Mouse (Mus musculus): Measurements from ENCODE around the gene Hgfac. TPM values are rescaled to one million over a fixed set of nuclear protein-coding genes. Genes with fewer than 3 reads are reported as not detected.
A peak's percentile ranks its signal among the peaks of the same experiment; 100 is the strongest.

The Hgfac gene
- 0.48 and 1.9 TPM in 2 replicates for polyA plus RNA-seq (2015; fragmentation: Nextera tagmentation; extraction: Ambion mirVana)

DNA sequence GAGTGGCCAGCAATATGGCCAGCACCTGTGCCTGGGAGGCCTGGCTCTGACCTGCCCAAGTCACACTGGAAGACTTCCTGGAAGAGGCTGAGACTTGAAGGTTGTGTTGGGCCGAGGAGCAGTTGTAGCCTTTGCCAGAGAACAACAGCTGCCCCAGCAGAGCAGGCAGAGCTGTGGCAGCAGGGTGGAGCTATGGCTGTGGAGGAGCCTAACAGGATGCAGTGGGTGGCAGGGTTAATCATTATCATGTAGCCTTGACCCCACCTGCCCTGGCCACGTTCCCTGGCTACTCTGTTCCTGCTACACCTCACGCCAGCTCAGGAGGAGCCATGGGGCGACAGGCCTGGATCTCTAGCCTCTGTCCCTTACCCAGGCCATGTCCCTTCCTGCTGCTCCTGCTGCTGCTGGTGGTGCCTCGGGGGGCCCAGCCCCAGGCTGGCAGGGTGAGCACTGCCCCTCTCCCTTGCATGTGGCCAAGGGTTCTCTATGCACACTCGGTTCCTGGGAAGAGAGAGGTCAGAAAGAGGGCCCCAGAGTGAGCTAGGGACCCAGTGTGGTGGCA, at the start of gene Hgfac:
Gene Hgfac, plus strand, starts transcription at position 242 of the 562 bp plus-strand sequence.
- H3K9ac ChIP-seq = no peak within 1 kb of the TSS
- H3K9me3 ChIP-seq (replicated peaks) = no peaks in the 10 kb centered on the region
- WGBS = 45% methylated on average over 6 of the region's 6 CpGs
- no peak for ATAC-seq (replicated peaks; ENCODE audit: insufficient number of reproducible peaks, insufficient read depth, low FRiP score, low read depth)
- no peak within 1 kb of the TSS for H3K4me3 ChIP-seq
- no peak within 1 kb of the TSS for H3K4me2 ChIP-seq
- no peaks in the 10 kb centered on the region for H3K36me3 ChIP-seq
- no peaks in the 10 kb centered on the region for H3K27me3 ChIP-seq
- no peak within 1 kb of the TSS for H3K27ac ChIP-seq
- H3K4me1 ChIP-seq (replicated peaks) = peaks cover 4% of the 10 kb centered on the region; the same call in 1 of the 2 replicates

DNA sequence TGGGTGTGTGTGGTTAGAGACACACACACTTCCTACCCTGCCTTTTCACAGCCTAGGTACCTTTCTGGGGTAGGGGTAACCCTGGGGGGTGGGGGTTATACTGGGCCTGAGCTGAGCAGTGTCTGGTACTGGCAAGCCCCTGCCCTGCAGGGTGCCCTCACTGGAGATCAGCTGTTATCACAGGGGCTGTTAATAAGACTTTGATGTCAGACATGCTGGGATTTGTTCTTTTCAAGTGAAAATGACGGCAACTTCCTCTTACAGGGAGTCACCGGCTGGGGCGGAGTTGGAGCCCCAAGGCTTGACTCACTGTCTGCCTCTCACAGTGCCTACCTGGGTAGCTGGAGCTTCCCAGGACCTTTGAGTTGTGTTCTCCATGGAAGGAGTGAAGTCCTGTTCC, 42.6 kb upstream of the Hgfac start:
- no peaks in the 10 kb centered on the region for H3K36me3 ChIP-seq
- WGBS = 34% methylated on average over 3 of the region's 3 CpGs
- H3K27ac ChIP-seq = no peak overlapping the region; the same call in 1 of the 2 replicates
- H3K9me3 ChIP-seq (replicated peaks) = no peaks in the 10 kb centered on the region
- no peaks in the 10 kb centered on the region for H3K27me3 ChIP-seq
- no peak for ATAC-seq (replicated peaks; ENCODE audit: insufficient number of reproducible peaks, insufficient read depth, low FRiP score, low read depth)
- H3K4me1 ChIP-seq (replicated peaks) = peaks cover 19% of the 10 kb centered on the region
- no peak overlapping the region for H3K4me2 ChIP-seq
- no peak overlapping the region for H3K9ac ChIP-seq
- H3K4me3 ChIP-seq = no peak overlapping the region

DNA sequence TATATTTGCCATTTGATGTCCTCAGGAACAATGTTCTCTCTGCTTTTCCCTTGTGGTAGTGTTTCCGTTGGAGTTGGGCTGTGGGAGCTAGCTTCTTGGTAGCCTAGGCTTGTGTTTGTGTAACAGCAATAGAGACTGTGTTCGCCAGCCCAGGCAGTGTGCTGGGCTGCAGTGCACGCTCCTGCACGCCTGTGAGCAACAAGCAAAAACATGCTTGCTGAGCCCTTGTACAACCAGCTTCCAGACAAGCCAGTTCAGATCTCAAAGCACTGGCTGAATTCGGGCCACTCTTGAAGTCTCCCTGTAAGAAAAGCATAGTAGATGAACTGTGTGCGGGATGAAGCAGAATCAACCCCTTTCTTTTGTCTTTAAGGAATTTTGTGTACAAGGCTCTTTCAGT, 42.0 kb upstream of the Hgfac start:
- no peaks in the 10 kb centered on the region for H3K36me3 ChIP-seq
- H3K4me1 ChIP-seq (replicated peaks) = peaks cover 22% of the 10 kb centered on the region
- no peak overlapping the region for H3K4me3 ChIP-seq
- H3K9ac ChIP-seq = no peak overlapping the region
- H3K27ac ChIP-seq = no peak overlapping the region
- WGBS = 80% methylated on average over 6 of the region's 6 CpGs
- ATAC-seq (replicated peaks; ENCODE audit: insufficient number of reproducible peaks, insufficient read depth, low FRiP score, low read depth) = no peak
- no peaks in the 10 kb centered on the region for H3K27me3 ChIP-seq
- no peak overlapping the region for H3K4me2 ChIP-seq
- H3K9me3 ChIP-seq (replicated peaks) = no peaks in the 10 kb centered on the region

DNA sequence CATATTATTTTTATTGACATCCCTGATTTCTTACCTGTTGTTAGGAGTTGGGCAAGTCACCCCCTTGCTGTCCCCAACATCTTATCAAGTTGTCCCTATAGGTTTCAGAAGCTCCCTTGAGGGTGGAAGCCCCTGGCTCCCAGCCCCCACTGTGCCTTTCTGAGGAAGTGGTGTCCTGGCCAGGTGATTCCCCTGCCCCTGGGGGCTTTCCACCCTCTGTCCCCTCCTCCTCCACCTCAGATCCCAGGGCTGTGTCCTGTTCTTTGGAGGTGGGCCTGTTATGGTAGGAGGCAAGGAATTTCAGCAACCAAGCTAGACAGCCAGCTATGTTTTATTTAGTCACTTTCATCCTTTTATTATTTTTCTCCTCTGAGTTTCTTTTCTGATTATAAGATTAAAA, 41.0 kb upstream of the Hgfac start:
- Histone ChIP-seq H3K9ac (no peak overlapping the region), H3K4me1 (replicated peaks) (peaks cover 23% of the 10 kb centered on the region), H3K36me3 (no peaks in the 10 kb centered on the region), H3K27me3 (no peaks in the 10 kb centered on the region), H3K9me3 (replicated peaks) (no peaks in the 10 kb centered on the region), H3K4me3 (no peak overlapping the region), H3K27ac (no peak overlapping the region), H3K4me2 (no peak overlapping the region)
- no peak for ATAC-seq (replicated peaks; ENCODE audit: insufficient number of reproducible peaks, insufficient read depth, low FRiP score, low read depth)

DNA sequence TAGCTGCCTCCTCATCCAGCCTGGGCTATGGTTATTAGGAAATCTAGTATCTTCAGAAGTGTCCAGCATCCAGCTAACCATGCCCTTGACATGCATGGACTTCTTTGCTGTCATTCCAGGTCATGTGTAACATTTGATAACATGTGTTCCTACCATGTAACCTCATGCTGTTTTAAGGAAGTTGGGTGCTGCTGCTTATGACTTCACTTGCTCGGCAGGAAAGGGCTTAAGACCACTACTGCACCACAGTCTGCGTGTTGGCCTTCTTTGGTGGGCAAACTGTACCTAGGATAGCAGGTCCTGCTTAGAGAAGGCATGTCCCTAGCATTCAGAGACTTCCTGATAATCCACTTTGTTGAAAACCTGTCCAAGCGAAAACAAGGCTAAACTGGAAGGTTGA, 40.2 kb upstream of the Hgfac start:
- no peaks in the 10 kb centered on the region for H3K36me3 ChIP-seq
- ATAC-seq (replicated peaks; ENCODE audit: insufficient number of reproducible peaks, insufficient read depth, low FRiP score, low read depth) = no peak
- no peaks in the 10 kb centered on the region for H3K9me3 ChIP-seq (replicated peaks)
- no peak overlapping the region for H3K27ac ChIP-seq
- H3K27me3 ChIP-seq = no peaks in the 10 kb centered on the region
- peaks cover 23% of the 10 kb centered on the region for H3K4me1 ChIP-seq (replicated peaks)
- no peak overlapping the region for H3K4me3 ChIP-seq
- H3K9ac ChIP-seq = no peak overlapping the region
- H3K4me2 ChIP-seq = no peak overlapping the region
- 70% methylated on average over 3 of the region's 3 CpGs for WGBS

DNA sequence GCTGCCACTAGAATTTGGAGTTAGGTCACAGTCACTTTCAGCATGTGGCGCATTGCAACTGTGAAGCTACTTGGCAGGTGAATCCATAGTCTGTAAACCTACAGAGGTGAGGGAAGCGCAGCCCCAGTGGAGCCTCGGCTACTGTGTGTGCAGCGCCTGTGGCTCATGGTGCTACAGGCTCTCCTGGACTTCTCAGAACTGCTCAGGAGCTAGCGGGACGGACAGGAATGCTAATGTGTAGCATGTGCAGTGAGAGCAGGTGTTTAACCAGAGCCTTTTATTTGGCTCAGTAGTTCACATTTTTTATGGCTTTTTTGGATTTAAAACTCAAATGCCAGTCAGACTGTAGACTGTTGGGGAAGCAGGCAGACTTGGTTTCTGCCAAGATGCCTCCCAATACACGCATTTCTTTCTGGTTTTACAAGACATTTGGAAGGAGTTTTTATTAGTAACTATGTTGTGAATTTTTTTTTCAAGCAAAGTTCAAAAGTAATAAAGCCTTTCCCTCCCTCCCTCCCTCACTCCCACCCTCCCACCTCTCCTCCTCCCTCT, 37.6 kb upstream of the Hgfac start:
- WGBS = 73% methylated on average over 7 of the region's 7 CpGs
- Histone ChIP-seq H3K27me3 (no peaks in the 10 kb centered on the region), H3K4me2 (no peak overlapping the region), H3K4me3 (no peak overlapping the region), H3K9me3 (replicated peaks) (no peaks in the 10 kb centered on the region), H3K4me1 (replicated peaks) (peaks cover 18% of the 10 kb centered on the region), H3K36me3 (0 out of 2 replicates have a peak, but pooled peaks cover 5% of the 10 kb centered on the region), H3K27ac (peak overlapping the region; percentile 31; the same call in 1 of the 2 replicates), H3K9ac (no peak overlapping the region)
- ATAC-seq (replicated peaks; ENCODE audit: insufficient number of reproducible peaks, insufficient read depth, low FRiP score, low read depth) = peak; percentile 38; the same call in 1 of the 2 replicates

DNA sequence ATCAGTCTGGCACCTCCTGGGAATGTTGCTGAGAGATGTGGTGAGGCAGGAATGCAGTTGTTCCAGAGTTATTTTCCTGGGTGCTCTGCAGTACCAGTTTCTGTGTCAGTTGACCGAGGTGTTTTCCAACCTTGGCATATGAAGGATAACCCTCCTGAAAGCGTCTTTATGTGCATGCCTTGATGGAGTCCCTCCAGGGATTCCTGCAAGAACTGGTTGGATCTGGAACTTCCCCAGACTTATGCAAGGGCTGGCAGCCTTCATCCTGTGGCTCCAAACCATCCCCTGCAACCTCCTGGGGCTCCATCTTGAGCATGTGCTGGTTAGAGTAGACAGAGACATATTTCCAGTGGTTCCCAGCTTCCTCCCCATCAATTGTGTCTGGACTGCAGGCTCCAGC, 36.5 kb upstream of the Hgfac start:
- Histone ChIP-seq H3K4me3 (no peak overlapping the region), H3K27ac (no peak overlapping the region), H3K36me3 (0 out of 2 replicates have a peak, but pooled peaks cover 5% of the 10 kb centered on the region), H3K4me1 (replicated peaks) (peaks cover 24% of the 10 kb centered on the region), H3K9me3 (replicated peaks) (no peaks in the 10 kb centered on the region), H3K27me3 (no peaks in the 10 kb centered on the region), H3K4me2 (no peak overlapping the region), H3K9ac (no peak overlapping the region)
- 74% methylated on average over 2 of the region's 2 CpGs for WGBS
- no peak for ATAC-seq (replicated peaks; ENCODE audit: insufficient number of reproducible peaks, insufficient read depth, low FRiP score, low read depth)

DNA sequence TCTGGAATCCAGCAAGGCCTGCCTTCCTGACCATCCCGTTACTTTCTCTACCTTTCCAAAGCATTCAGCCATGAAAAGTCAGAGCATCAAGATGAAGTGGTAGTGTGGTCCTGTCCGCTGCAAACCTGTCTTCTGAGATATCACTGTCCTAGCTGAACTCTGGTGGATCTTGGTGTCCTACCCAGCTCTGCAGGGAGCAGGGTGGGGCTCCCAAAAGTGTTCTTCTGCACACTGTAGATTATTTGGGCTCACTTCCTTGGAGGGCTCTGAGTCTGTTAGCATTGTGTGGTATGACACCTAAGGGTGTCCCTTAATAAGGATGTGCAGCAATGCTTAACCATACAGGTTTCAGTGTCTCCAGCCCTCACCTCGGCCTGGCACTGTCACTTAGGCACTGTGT, 35.6 kb upstream of the Hgfac start:
- no peaks in the 10 kb centered on the region for H3K9me3 ChIP-seq (replicated peaks)
- H3K4me1 ChIP-seq (replicated peaks) = peaks cover 24% of the 10 kb centered on the region
- WGBS = 89% methylated on average over 3 of the region's 3 CpGs
- no peak for ATAC-seq (replicated peaks; ENCODE audit: insufficient number of reproducible peaks, insufficient read depth, low FRiP score, low read depth)
- H3K36me3 ChIP-seq = 0 out of 2 replicates have a peak, but pooled peaks cover 5% of the 10 kb centered on the region
- H3K4me3 ChIP-seq = no peak overlapping the region
- no peaks in the 10 kb centered on the region for H3K27me3 ChIP-seq
- H3K4me2 ChIP-seq = no peak overlapping the region
- H3K27ac ChIP-seq = no peak overlapping the region
- H3K9ac ChIP-seq = no peak overlapping the region

DNA sequence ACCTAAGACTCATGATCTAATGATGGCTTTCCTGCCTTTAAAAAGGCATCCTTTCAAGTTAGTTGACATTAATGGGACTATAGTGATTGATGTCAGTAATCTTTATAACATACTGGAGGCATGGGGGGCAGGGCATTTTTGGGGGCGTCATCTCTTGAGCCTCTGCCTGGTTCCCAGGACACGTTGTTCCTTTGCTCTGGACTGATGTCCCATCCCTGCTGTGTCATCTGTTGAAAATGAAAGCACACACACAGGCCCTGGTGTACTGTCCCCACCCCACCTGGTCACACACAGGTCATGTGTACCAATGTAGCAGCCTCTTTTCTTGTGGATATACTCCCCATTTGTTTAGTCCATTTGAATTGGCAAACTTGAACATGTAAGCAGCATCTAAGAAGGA, 34.7 kb upstream of the Hgfac start:
- H3K27me3 ChIP-seq = no peaks in the 10 kb centered on the region
- H3K27ac ChIP-seq = no peak overlapping the region
- no peak overlapping the region for H3K9ac ChIP-seq
- H3K36me3 ChIP-seq = 0 out of 2 replicates have a peak, but pooled peaks cover 5% of the 10 kb centered on the region
- H3K4me2 ChIP-seq = no peak overlapping the region
- peaks cover 24% of the 10 kb centered on the region for H3K4me1 ChIP-seq (replicated peaks)
- no peak for ATAC-seq (replicated peaks; ENCODE audit: insufficient number of reproducible peaks, insufficient read depth, low FRiP score, low read depth)
- no peaks in the 10 kb centered on the region for H3K9me3 ChIP-seq (replicated peaks)
- no peak overlapping the region for H3K4me3 ChIP-seq
- 82% methylated on average over 2 of the region's 2 CpGs for WGBS

DNA sequence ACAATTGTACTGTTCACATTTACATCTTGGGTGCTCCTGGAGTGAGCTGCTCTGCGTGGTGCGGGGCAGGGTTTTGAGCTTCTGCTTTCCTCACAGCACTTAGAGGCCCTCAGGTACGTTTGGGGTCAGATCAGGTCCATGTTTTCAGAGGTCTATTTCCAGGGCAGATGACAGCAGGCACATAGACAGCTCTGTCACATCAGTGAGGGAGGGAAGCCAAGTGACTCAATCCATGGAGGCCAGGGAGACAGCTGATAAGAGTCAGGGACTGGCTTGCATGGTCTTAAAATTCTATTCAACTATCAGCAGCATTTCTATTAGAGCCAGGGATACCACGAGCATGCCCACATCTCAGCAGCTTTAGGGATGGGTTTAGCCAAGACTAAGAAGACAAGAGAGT, 32.1 kb upstream of the Hgfac start:
- H3K27ac ChIP-seq = peak overlapping the region; percentile 12; the same call in 1 of the 2 replicates
- no peak for ATAC-seq (replicated peaks; ENCODE audit: insufficient number of reproducible peaks, insufficient read depth, low FRiP score, low read depth)
- no peak overlapping the region for H3K4me2 ChIP-seq
- H3K9ac ChIP-seq = no peak overlapping the region
- H3K36me3 ChIP-seq = 0 out of 2 replicates have a peak, but pooled peaks cover 5% of the 10 kb centered on the region
- peaks cover 16% of the 10 kb centered on the region for H3K4me1 ChIP-seq (replicated peaks)
- H3K4me3 ChIP-seq = no peak overlapping the region
- H3K9me3 ChIP-seq (replicated peaks) = no peaks in the 10 kb centered on the region
- 56% methylated on average over 4 of the region's 4 CpGs for WGBS
- no peaks in the 10 kb centered on the region for H3K27me3 ChIP-seq

DNA sequence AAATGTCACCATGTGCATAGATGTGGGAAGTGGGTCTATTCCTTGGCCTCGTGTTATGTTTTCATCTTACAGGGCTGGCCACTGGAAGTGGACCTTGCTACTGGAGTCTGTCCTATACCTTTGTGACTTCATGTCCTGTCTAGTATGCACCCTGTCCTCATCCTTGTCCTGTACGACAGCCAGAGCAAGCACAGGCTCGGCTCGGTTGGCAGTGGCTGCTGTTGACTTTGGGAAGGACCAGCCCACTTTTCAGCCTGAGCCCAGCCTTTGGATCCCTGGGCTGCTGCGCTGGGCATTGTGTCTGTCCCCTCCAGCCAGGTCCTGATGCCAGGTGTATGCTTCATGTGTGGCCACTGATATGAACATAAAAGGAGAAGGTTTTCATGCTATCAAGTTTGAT, 30.7 kb upstream of the Hgfac start:
- Histone ChIP-seq H3K4me2 (no peak overlapping the region), H3K4me1 (replicated peaks) (peaks cover 14% of the 10 kb centered on the region), H3K27ac (no peak overlapping the region), H3K9ac (no peak overlapping the region), H3K27me3 (no peaks in the 10 kb centered on the region), H3K4me3 (no peak overlapping the region), H3K9me3 (replicated peaks) (no peaks in the 10 kb centered on the region), H3K36me3 (0 out of 2 replicates have a peak, but pooled peaks cover 5% of the 10 kb centered on the region)
- WGBS = 59% methylated on average over 5 of the region's 5 CpGs
- ATAC-seq (replicated peaks; ENCODE audit: insufficient number of reproducible peaks, insufficient read depth, low FRiP score, low read depth) = no peak

All from heart, embryonic 15.5 days (tissue).